Mouse (Mus musculus) E14TG2a.4 (cell line): ENCODE data around the gene Myf5.

Experiments
- CTCF ChIP-seq: conservative IDR thresholded peaks from 2 replicates; pipeline ENCODE4 v1.5.1; 2014; ENCODE audit warnings: low read length
- POU5F1 ChIP-seq: IDR thresholded peaks from 2 replicates; pipeline ENCODE4 v1.6.1; 2014; ENCODE audit warnings: low read length, borderline replicate concordance

DNA sequence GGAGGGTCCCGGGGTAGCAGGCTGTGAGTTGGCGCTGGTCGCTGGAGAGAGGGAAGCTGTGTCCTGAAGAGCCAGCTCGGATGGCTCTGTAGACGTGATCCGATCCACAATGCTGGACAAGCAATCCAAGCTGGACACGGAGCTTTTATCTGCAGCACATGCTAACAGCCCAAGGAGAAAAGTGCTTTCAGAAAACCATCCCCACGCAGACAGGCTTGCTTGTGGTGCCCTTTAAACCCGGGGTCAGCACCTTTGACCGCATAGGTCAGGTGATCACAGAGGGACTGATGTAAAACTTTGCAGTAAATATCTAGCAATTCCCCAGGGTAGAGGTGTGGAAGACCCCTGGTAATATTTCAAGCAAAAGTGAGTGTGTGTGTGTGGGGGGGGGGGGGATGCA, 1.9 kb downstream of the Myf5 start:
- TF ChIP-seq POU5F1 (no peak), CTCF (no peak)
